Mouse (Mus musculus) ES-Bruce4 (cell line): ENCODE data around the gene Dok3.

ENCODE experiments used
- CTCF ChIP-seq: IDR thresholded peaks from one replicate; pipeline ENCODE4 v1.8.1; 2011; ENCODE audit warnings: low read depth, low read length
- EP300 ChIP-seq: IDR thresholded peaks from 2 replicates; pipeline ENCODE4 v1.6.1; 2011; ENCODE audit warnings: low read depth, low read length; ENCODE audit not compliant: insufficient read depth
- POLR2A ChIP-seq: IDR thresholded peaks from one replicate; pipeline ENCODE4 v1.8.1; 2011; ENCODE audit warnings: low read length; ENCODE audit not compliant: insufficient read depth

DNA sequence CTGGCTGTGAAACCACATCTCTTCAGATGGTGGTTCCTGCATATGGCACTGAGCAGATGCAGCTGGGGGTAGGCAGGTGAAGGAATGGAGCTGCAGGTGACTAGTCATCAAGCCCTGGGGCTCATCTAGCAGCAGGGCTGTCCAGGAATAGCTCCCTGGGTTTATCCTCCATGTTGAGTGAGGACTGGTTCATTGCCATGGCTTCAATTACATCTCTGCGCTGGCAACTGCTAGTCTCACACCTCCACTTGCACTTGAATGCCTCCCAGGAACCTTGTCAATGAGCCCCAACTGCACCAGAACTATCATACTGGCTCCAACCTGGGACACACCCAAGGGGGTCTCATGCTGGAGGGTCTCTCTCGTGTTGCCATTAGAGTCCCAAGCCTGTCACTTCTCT lies 18.8 kb upstream of the Dok3 start:
- no peak for TF ChIP-seq CTCF
- TF ChIP-seq POLR2A: no peak
- no peak for TF ChIP-seq EP300
